Mouse (Mus musculus) MEL (cell line): ENCODE measurements around the gene Aktip. TPM values are rescaled to one million over a fixed set of nuclear protein-coding genes. Genes with fewer than 3 reads are reported as not detected.

Experiments used
- DNase-seq: peaks from one replicate; pipeline ENCODE4 v3.0.0; 2011; ENCODE audit warnings: low read depth, low spot score
- H3K27ac ChIP-seq: 2 replicates; pipeline ENCODE4 v1.5.1; 2012; ENCODE audit warnings: low read depth, mild to moderate bottlenecking, control low read depth, low read length, moderate library complexity; ENCODE audit not compliant: control insufficient read depth
- H3K27me3 ChIP-seq, 2 experiments: fragments of 150-350 bp in 1 of 2; sonication (generic) in 1 of 2; 2 replicates each; pipeline ENCODE4 v1.6.1; 2012; ENCODE audit warnings: low read length in 2 of 2, mild to moderate bottlenecking in 2 of 2, improper control_type of control experiment in 1 of 2, moderate library complexity in 1 of 2; ENCODE audit not compliant: insufficient read depth in 2 of 2, control insufficient read depth in 1 of 2
- H3K36me3 ChIP-seq, 2 experiments: 2 replicates each; pipeline ENCODE4 v1.6.1; 2012 to 2014; ENCODE audit warnings: low read length in 2 of 2, improper control_type of control experiment in 1 of 2, inconsistent platforms in 1 of 2, mild to moderate bottlenecking in 1 of 2; ENCODE audit not compliant: insufficient read depth in 2 of 2, control insufficient read depth in 1 of 2
- H3K4me1 ChIP-seq, 2 experiments: fragments of 150-350 bp in 1 of 2; sonication (generic) in 1 of 2; 2 replicates each; pipeline ENCODE4 v1.6.1; 2012; ENCODE audit warnings: low read length in 2 of 2, improper control_type of control experiment in 1 of 2, mild to moderate bottlenecking in 1 of 2; ENCODE audit not compliant: insufficient read depth in 2 of 2, control insufficient read depth in 1 of 2
- H3K4me3 ChIP-seq, 2 experiments: fragments of 150-350 bp in 1 of 2; sonication (generic) in 1 of 2; 2 replicates each; pipeline ENCODE4 v1.5.1; 2012; ENCODE audit warnings: low read depth in 2 of 2, low read length in 2 of 2, mild to moderate bottlenecking in 2 of 2, moderate library complexity in 2 of 2, control low read depth in 1 of 2, improper control_type of control experiment in 1 of 2; ENCODE audit not compliant: control insufficient read depth in 1 of 2, insufficient read depth in 1 of 2
- H3K79me2 ChIP-seq: 2 replicates; pipeline ENCODE4 v1.6.1; 2012; ENCODE audit warnings: mild to moderate bottlenecking, low read length, moderate library complexity; ENCODE audit not compliant: control insufficient read depth, poor library complexity, insufficient read depth
- H3K9ac ChIP-seq: 2 replicates; pipeline ENCODE4 v1.6.1; 2012; ENCODE audit warnings: low read depth, mild to moderate bottlenecking, control low read depth, low read length, moderate library complexity; ENCODE audit not compliant: control insufficient read depth, poor library complexity, severe bottlenecking
- H3K9me3 ChIP-seq: fragments of 150-350 bp; sonication (generic); replicated peaks from 2 replicates; pipeline ENCODE4 v1.6.1; 2012; ENCODE audit warnings: mild to moderate bottlenecking, low read length, improper control_type of control experiment, moderate library complexity; ENCODE audit not compliant: insufficient read depth
- CHD1 ChIP-seq: IDR thresholded peaks from 2 replicates; pipeline ENCODE4 v1.6.1; 2012; ENCODE audit warnings: low read depth, mild to moderate bottlenecking, inconsistent platforms, low read length, improper control_type of control experiment
- CHD2 ChIP-seq: IDR thresholded peaks from 2 replicates; pipeline ENCODE4 v1.6.1; 2011; ENCODE audit warnings: low read length, improper control_type of control experiment
- CTCF ChIP-seq, 3 experiments: IDR thresholded peaks in 2 of 3; conservative IDR thresholded peaks in 1 of 3; 2 replicates each; pipeline ENCODE4 v1.5.1; 2011 to 2012; ENCODE audit warnings: low read length in 3 of 3, low read depth in 2 of 3, mild to moderate bottlenecking in 2 of 3, improper control_type of control experiment in 1 of 3, inconsistent platforms in 1 of 3, mixed read lengths in 1 of 3, moderate library complexity in 1 of 3; ENCODE audit not compliant: control insufficient read depth in 1 of 3, insufficient read depth in 1 of 3, poor library complexity in 1 of 3, severe bottlenecking in 1 of 3
- E2F4 ChIP-seq: IDR thresholded peaks from 2 replicates; pipeline ENCODE4 v1.6.1; 2011; ENCODE audit warnings: low read depth, low read length, improper control_type of control experiment, borderline replicate concordance
- ELF1 ChIP-seq: IDR thresholded peaks from 2 replicates; pipeline ENCODE4 v1.6.1; 2014; ENCODE audit warnings: low read depth, mild to moderate bottlenecking, inconsistent platforms, low read length, improper control_type of control experiment, moderate library complexity
- EP300 ChIP-seq, 2 experiments: IDR thresholded peaks; 2 replicates each; pipeline ENCODE4 v1.6.1; 2011; ENCODE audit warnings: improper control_type of control experiment in 2 of 2, low read length in 2 of 2, low read depth in 1 of 2, mild to moderate bottlenecking in 1 of 2
- ETS1 ChIP-seq: IDR thresholded peaks from 2 replicates; pipeline ENCODE4 v1.6.1; 2012; ENCODE audit warnings: low read depth, mild to moderate bottlenecking, inconsistent platforms, low read length, improper control_type of control experiment, moderate library complexity
- GATA1 ChIP-seq: IDR thresholded peaks from 2 replicates; pipeline ENCODE4 v1.6.1; 2011; ENCODE audit warnings: low read depth, low read length, improper control_type of control experiment
- HCFC1 ChIP-seq: IDR thresholded peaks from 2 replicates; pipeline ENCODE4 v1.6.1; 2012; ENCODE audit warnings: low read depth, mild to moderate bottlenecking, inconsistent platforms, low read length, improper control_type of control experiment, moderate library complexity
- KAT2A ChIP-seq: conservative IDR thresholded peaks from 2 replicates; pipeline ENCODE4 v1.6.1; 2012; ENCODE audit warnings: low read depth, low read length, improper control_type of control experiment, inconsistent platforms
- MAFK ChIP-seq: IDR thresholded peaks from 2 replicates; pipeline ENCODE4 v1.6.1; 2011; ENCODE audit warnings: low read depth, mild to moderate bottlenecking, low read length, improper control_type of control experiment, borderline replicate concordance
- MYB ChIP-seq: IDR thresholded peaks from 2 replicates; pipeline ENCODE4 v1.6.1; 2011; ENCODE audit warnings: mild to moderate bottlenecking, low read depth, low read length, improper control_type of control experiment
- MYC ChIP-seq: IDR thresholded peaks from 2 replicates; pipeline ENCODE4 v1.6.1; 2011; ENCODE audit warnings: low read depth, mild to moderate bottlenecking, low read length, improper control_type of control experiment, moderate library complexity
- POLR2AphosphoS2 ChIP-seq: IDR thresholded peaks from 2 replicates; pipeline ENCODE4 v1.6.1; 2011; ENCODE audit warnings: low read length, improper control_type of control experiment
- SIN3A ChIP-seq: IDR thresholded peaks from 2 replicates; pipeline ENCODE4 v1.6.1; 2012; ENCODE audit warnings: low read length, improper control_type of control experiment, inconsistent platforms
- SMC3 ChIP-seq: IDR thresholded peaks from 2 replicates; pipeline ENCODE4 v1.6.1; 2011; ENCODE audit warnings: low read depth, low read length, improper control_type of control experiment
- UBTF ChIP-seq: IDR thresholded peaks from 2 replicates; pipeline ENCODE4 v1.6.1; 2012; ENCODE audit warnings: low read depth, mild to moderate bottlenecking, inconsistent platforms, low read length, improper control_type of control experiment, moderate library complexity, borderline replicate concordance; ENCODE audit not compliant: insufficient read depth
- USF1 ChIP-seq: IDR thresholded peaks from 2 replicates; pipeline ENCODE4 v1.6.1; 2014; ENCODE audit warnings: low read depth, mild to moderate bottlenecking, inconsistent platforms, low read length, improper control_type of control experiment, moderate library complexity
- USF2 ChIP-seq, 2 experiments: IDR thresholded peaks; 2 replicates each; pipeline ENCODE4 v1.6.1; 2011 to 2012; ENCODE audit warnings: improper control_type of control experiment in 2 of 2, low read length in 2 of 2, borderline replicate concordance in 1 of 2, inconsistent platforms in 1 of 2, low read depth in 1 of 2, mild to moderate bottlenecking in 1 of 2; ENCODE audit not compliant: insufficient read depth in 1 of 2
- ZKSCAN1 ChIP-seq: IDR thresholded peaks from 2 replicates; pipeline ENCODE4 v1.6.1; 2012; ENCODE audit warnings: low read depth, mild to moderate bottlenecking, inconsistent platforms, low read length, improper control_type of control experiment, moderate library complexity
- ZNF384 ChIP-seq: IDR thresholded peaks from 2 replicates; pipeline ENCODE4 v1.6.1; 2012; ENCODE audit warnings: low read depth, mild to moderate bottlenecking, inconsistent platforms, low read length, improper control_type of control experiment
- polyA plus RNA-seq, 2 experiments: library from polyadenylated mRNA; stranded (reverse) in 1 of 2; unstranded in 1 of 2; fragments of >175 nt in 1 of 2; fragments of >200 nt in 1 of 2; gene quantifications; 2 replicates each; pipeline versions ENCODE4 v1.2.1 to v1.2.4; 2012; ENCODE audit warnings: low replicate concordance in 2 of 2, low read depth in 1 of 2; ENCODE audit not compliant: insufficient read length in 2 of 2, insufficient read depth in 1 of 2, missing spikeins in 1 of 2
- total RNA-seq: library from RNA; depleted of rRNA; stranded (reverse); fragments of 300-350 nt; gene quantifications from 2 replicates; pipeline ENCODE4 v1.2.3, GENCODE M21; 2012

Aktip gene
- total and polyA plus RNA-seq, 3 experiments: 4.6 to 8.5 TPM; not detected in 1

DNA sequence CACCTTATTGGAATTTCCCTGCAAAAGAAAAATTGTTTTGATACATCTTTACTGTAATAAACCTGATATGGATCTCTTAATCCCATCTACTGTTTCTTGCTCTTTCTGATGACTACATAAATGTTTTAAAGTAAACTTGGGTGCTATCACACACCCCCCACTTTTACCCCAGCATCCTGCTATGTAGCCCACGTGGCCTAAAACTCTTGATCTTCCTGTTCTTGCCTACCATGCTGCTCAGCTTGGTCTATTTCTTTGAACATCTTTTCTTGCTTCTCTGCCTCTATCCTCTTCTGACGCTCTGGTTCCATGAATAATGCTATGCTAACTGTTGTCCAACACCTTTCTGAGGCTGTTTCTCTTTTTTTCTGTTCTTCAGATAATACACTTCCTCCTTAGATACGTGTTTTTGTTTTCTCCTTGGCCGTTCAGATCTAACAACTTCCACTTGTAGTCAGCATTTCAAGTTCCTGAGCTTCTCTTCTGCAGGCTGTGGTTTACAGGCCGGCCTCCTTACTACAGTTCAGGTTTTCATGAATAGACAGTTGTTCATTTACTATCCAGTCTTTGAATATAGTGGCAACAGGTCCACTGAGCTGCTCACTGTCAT, 87.8 kb downstream of the Aktip start:
- no peaks in the 10 kb centered on the region for H3K79me2 ChIP-seq
- peaks cover 2 to 10% of the 10 kb centered on the region in 2 experiments; a peak in 3 of 4 replicates for H3K4me1 ChIP-seq
- H3K27ac ChIP-seq: peak overlapping the region; percentile 58
- H3K9me3 ChIP-seq: no peaks in the 10 kb centered on the region
- peak in 1 of 2 experiments; percentile 55; a peak in 1 of 4 replicates for TF ChIP-seq EP300 (IDR thresholded peaks at IDR 0.05; ENCODE audit: low read depth in 1 of 2, low read length in 2 of 2)
- TF ChIP-seq USF2 (IDR thresholded peaks at IDR 0.05; ENCODE audit: borderline replicate concordance in 1 of 2, insufficient read depth in 1 of 2, low read depth in 1 of 2, low read length in 2 of 2): no peak
- TF ChIP-seq MYC: 0 out of 2 replicates have a peak, but pooled peaks have one; percentile 46
- 0 out of 2 replicates have a peak, but pooled peaks have one; percentile 41 for TF ChIP-seq SIN3A
- TF ChIP-seq GATA1: peak; percentile 57
- peak; percentile 89 for TF ChIP-seq ZNF384
- TF ChIP-seq POLR2AphosphoS2: no peak
- no peak for TF ChIP-seq ELF1
- no peak for TF ChIP-seq UBTF
- DNase-seq: peak; percentile 75
- no peaks in the 10 kb centered on the region for H3K27me3 ChIP-seq
- peak overlapping the region; percentile 37; the same call in 1 of the 2 replicates for H3K9ac ChIP-seq
- no peak overlapping the region for H3K4me3 ChIP-seq
- H3K36me3 ChIP-seq: peaks cover 0 to 8% of the 10 kb centered on the region in 2 experiments; a peak in 3 of 4 replicates

DNA sequence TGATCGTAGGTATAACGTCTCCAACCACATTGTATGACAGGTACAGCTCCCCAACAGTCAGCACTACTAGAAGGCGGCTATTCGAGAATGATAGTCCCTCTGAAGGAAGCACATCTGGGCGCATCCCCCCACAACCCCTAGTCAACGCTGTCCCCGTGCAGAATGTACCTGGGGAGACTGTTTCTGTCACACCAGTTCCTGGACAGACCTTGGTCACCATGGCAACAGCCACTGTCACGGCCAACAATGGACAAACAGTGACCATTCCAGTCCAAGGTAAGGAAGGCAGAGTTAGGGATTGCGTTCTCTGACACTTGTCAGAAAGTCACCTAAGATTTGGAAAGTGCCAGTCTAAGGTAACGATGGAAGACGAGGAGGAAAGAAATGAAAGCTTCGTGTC, 93.5 kb downstream of the Aktip start:
- H3K4me3 ChIP-seq: no peak overlapping the region
- no peaks in the 10 kb centered on the region for H3K9me3 ChIP-seq
- H3K79me2 ChIP-seq: no peaks in the 10 kb centered on the region
- H3K27me3 ChIP-seq: no peaks in the 10 kb centered on the region
- no peak overlapping the region for H3K27ac ChIP-seq
- no peak for DNase-seq
- no peaks in the 10 kb centered on the region for H3K4me1 ChIP-seq
- no peak overlapping the region for H3K9ac ChIP-seq
- TF ChIP-seq MYB (no peak), HCFC1 (no peak), POLR2AphosphoS2 (no peak), SIN3A (no peak), SMC3 (no peak), EP300 (IDR thresholded peaks at IDR 0.05; ENCODE audit: low read depth in 1 of 2, low read length in 2 of 2) (no peak), CHD1 (no peak), KAT2A (no peak), MAFK (no peak), E2F4 (no peak), ETS1 (no peak), USF1 (no peak), ZKSCAN1 (no peak), CHD2 (no peak), CTCF (IDR thresholded peaks at IDR 0.05 in 2 of 3, conservative IDR thresholded peaks at IDR 0.05 in 1 of 3; ENCODE audit: control insufficient read depth in 1 of 3, insufficient read depth in 1 of 3, low read depth in 2 of 3, low read length in 3 of 3, poor library complexity in 1 of 3, severe bottlenecking in 1 of 3) (no peak)
- peaks cover 0 to 2% of the 10 kb centered on the region in 2 experiments; a peak in 2 of 4 replicates for H3K36me3 ChIP-seq
